In genomic region chr17:63240731-63241106, GRCm38 (mm10) we compare ENCODE assay signal across 23 mouse cellular contexts.
"Had no signal": no experiment of that assay in that cellular context is flagged by ENCODE, and none has a peak within 500 bp of the region (broad histone marks: within the 10 kb centered on the region; RNA-seq: fewer than 3 reads in every experiment).

No protein-coding gene starts in this region.

- ATAC-seq: hindbrain, embryonic 16.5 days; inflammation-experienced regulatory T-cells, adult 6 months; intestine, postnatal 0 days; liver, postnatal 0 days had no signal

- H3K36me3 ChIP-seq: hindbrain, embryonic 10.5 days; hindbrain, embryonic 12.5 days; limb, embryonic 12.5 days; liver, embryonic 15.5 days had no signal

- H3K4me1 ChIP-seq: hindbrain, embryonic 12.5 days; limb, embryonic 10.5 days; liver, embryonic 15.5 days had no signal

- H3K27me3 ChIP-seq: hindbrain, embryonic 12.5 days; limb, embryonic 12.5 days; liver, embryonic 13.5 days; liver, embryonic 15.5 days had no signal

- H3K9ac ChIP-seq: hindbrain, embryonic 12.5 days; hindbrain, embryonic 14.5 days; limb, embryonic 12.5 days; liver, embryonic 13.5 days; liver, embryonic 15.5 days; liver, postnatal 0 days had no signal

- H3K27ac ChIP-seq: hindbrain, embryonic 10.5 days; hindbrain, embryonic 12.5 days; hindbrain, embryonic 14.5 days; layer of hippocampus, adult 2 months; left cerebral cortex, adult 2 months; limb, embryonic 10.5 days; limb, embryonic 12.5 days; liver, embryonic 13.5 days; liver, embryonic 15.5 days had no signal

- H3K4me3 ChIP-seq: hindbrain, embryonic 10.5 days; hindbrain, embryonic 12.5 days; layer of hippocampus, adult 2 months; left cerebral cortex, adult 2 months; limb, embryonic 10.5 days; limb, embryonic 12.5 days; liver, embryonic 13.5 days; liver, embryonic 15.5 days had no signal

- H3K4me2 ChIP-seq: heart, embryonic 11.5 days; hindbrain, embryonic 12.5 days; hindbrain, embryonic 14.5 days; limb, embryonic 12.5 days; liver, embryonic 11.5 days; liver, embryonic 13.5 days; liver, embryonic 15.5 days had no signal

- DNase-seq: gastrocnemius, postnatal 25 days; heart, postnatal 4 days; kidney, adult 18-20 months; kidney, adult 8-10 months; kidney, postnatal 10 days; kidney, postnatal 25 days; kidney, postnatal 4 days; liver; liver, embryonic 13.5 days; liver, postnatal 0 days had no signal

- H3K9me3 ChIP-seq: hindbrain, embryonic 10.5 days; hindbrain, embryonic 12.5 days; limb, embryonic 10.5 days; liver, embryonic 13.5 days; liver, embryonic 15.5 days had no signal
